ENCODE assay signal across 8 mouse cellular contexts in genomic region chr7:101906696-101907095, GRCm38 (mm10). TPM values are rescaled to one million over a fixed set of nuclear protein-coding genes. Genes with fewer than 3 reads are reported as not detected.
A peak's percentile ranks its signal among the peaks of the same experiment; 100 is the strongest.
DNase-seq lines count a peak whose midpoint lies in the region; ATAC-seq and TF ChIP-seq lines count a peak whose summit lies in the region.

No protein-coding gene starts in this region.

- no peaks in the 10 kb centered on the region for H3K27me3 ChIP-seq in heart, embryonic 12.5 days (replicated peaks)
- no peaks in the 10 kb centered on the region for H3K27me3 ChIP-seq in heart, postnatal 0 days (ENCODE audit: control insufficient read depth, insufficient read depth, low read length)
- H3K27me3 ChIP-seq in lung, postnatal 0 days (replicated peaks; ENCODE audit: insufficient read depth, low read length) = no peaks in the 10 kb centered on the region

- no peak for TF ChIP-seq CTCF in heart, postnatal 0 days (IDR thresholded peaks at IDR 0.05; ENCODE audit: low read depth)
- no peak for TF ChIP-seq CTCF in lung, postnatal 0 days (IDR thresholded peaks at IDR 0.05)

- no peak for ATAC-seq in heart, embryonic 12.5 days (ENCODE audit: insufficient number of reproducible peaks, low FRiP score)
- no peak for ATAC-seq in heart, postnatal 0 days (ENCODE audit: insufficient read depth, low read depth)
- ATAC-seq in lung, postnatal 0 days = no peak

- H3K27ac ChIP-seq in heart, embryonic 12.5 days (ENCODE audit: poor library complexity, severe bottlenecking) = 0 out of 2 replicates have a peak overlapping the region, but pooled peaks have one; percentile 28
- H3K27ac ChIP-seq in heart, postnatal 0 days (ENCODE audit: low read depth) = 0 out of 2 replicates have a peak overlapping the region, but pooled peaks have one; percentile 95
- peak overlapping the region; percentile 98 for H3K27ac ChIP-seq in lung, postnatal 0 days (ENCODE audit: low read length)

- H3K4me2 ChIP-seq in heart, embryonic 12.5 days = peak overlapping the region; percentile 81
- peak overlapping the region; percentile 63 for H3K4me2 ChIP-seq in heart, postnatal 0 days (ENCODE audit: low read depth, low read length)
- H3K4me2 ChIP-seq in lung, postnatal 0 days (replicated peaks; ENCODE audit: low read depth, low read length) = peak overlapping the region; percentile 59

- 65% methylated on average over 8 of the region's 8 CpGs for WGBS in heart, embryonic 12.5 days
- 42% methylated on average over 8 of the region's 8 CpGs for WGBS in heart, postnatal 0 days
- WGBS in lung, postnatal 0 days = 46% methylated on average over 8 of the region's 8 CpGs

- H3K36me3 ChIP-seq in heart, embryonic 12.5 days = peaks cover 33% of the 10 kb centered on the region
- peaks cover 22% of the 10 kb centered on the region for H3K36me3 ChIP-seq in heart, postnatal 0 days (replicated peaks; ENCODE audit: control insufficient read depth, insufficient read depth, low read length)
- peaks cover 6% of the 10 kb centered on the region; the same call in 1 of the 2 replicates for H3K36me3 ChIP-seq in lung, postnatal 0 days (ENCODE audit: insufficient read depth, low read length)

- peaks cover 29% of the 10 kb centered on the region for H3K4me1 ChIP-seq in heart, embryonic 12.5 days (replicated peaks)
- peaks cover 4% of the 10 kb centered on the region; the same call in 1 of the 2 replicates for H3K4me1 ChIP-seq in heart, postnatal 0 days (ENCODE audit: control insufficient read depth, insufficient read depth)
- peaks cover 6% of the 10 kb centered on the region; the same call in 1 of the 2 replicates for H3K4me1 ChIP-seq in lung, postnatal 0 days (ENCODE audit: insufficient read depth, low read depth, low read length)

- H3K9me3 ChIP-seq in heart, embryonic 12.5 days (replicated peaks) = no peaks in the 10 kb centered on the region
- no peaks in the 10 kb centered on the region for H3K9me3 ChIP-seq in heart, postnatal 0 days (replicated peaks; ENCODE audit: control insufficient read depth, low read length)
- H3K9me3 ChIP-seq in lung, postnatal 0 days (ENCODE audit: low read length) = no peaks in the 10 kb centered on the region

- no peak for DNase-seq in heart, postnatal 4 days
- DNase-seq in Muller cell, postnatal 12 days (ENCODE audit: inconsistent ontology term) = peak; percentile 4
- no peak for DNase-seq in heart, postnatal 0 days (ENCODE audit: low spot score)
- no peak for DNase-seq in lung, postnatal 0 days (ENCODE audit: low spot score)
- DNase-seq in layer of hippocampus, postnatal 10 days (ENCODE audit: low spot score in 2 of 2) = no peak
- DNase-seq in right cerebral cortex, postnatal 10 days (ENCODE audit: low spot score in 2 of 2) = no peak
- no peak for DNase-seq in spleen, postnatal 14 days (ENCODE audit: low spot score in 2 of 2)

- H3K9ac ChIP-seq in heart, embryonic 12.5 days = peak overlapping the region; percentile 96
- peak overlapping the region; percentile 73 for H3K9ac ChIP-seq in heart, postnatal 0 days (replicated peaks; ENCODE audit: low read depth, low read length)
- H3K9ac ChIP-seq in lung, postnatal 0 days (replicated peaks; ENCODE audit: low read depth) = peak overlapping the region; percentile 90

- TF ChIP-seq EP300 in heart, postnatal 0 days (IDR thresholded peaks at IDR 0.05; ENCODE audit: low read depth) = no peak
- no peak for TF ChIP-seq EP300 in lung, postnatal 0 days (IDR thresholded peaks at IDR 0.05)

- peak overlapping the region; percentile 96 for H3K4me3 ChIP-seq in heart, embryonic 12.5 days
- peak overlapping the region; percentile 78 for H3K4me3 ChIP-seq in heart, postnatal 0 days (ENCODE audit: low read depth, low read length)
- peak overlapping the region; percentile 79 for H3K4me3 ChIP-seq in lung, postnatal 0 days (ENCODE audit: low read depth, low read length)

RNA-seq across cellular contexts. Expression of gene Tomt, which starts 0.5 kb away (rescaled TPM):
- 0.42 and 0.45 TPM in 2 replicates for polyA plus RNA-seq in heart, embryonic 12.5 days (2016; fragmentation: Nextera tagmentation; extraction: Ambion mirVana)
- total RNA-seq in heart, postnatal 4 days (2021) = not detected
- total RNA-seq in heart, postnatal 0 days (2014; rRNA removed; ENCODE audit: low replicate concordance) = not detected in 2 replicates
- 0.08 and 0.12 TPM in 2 replicates for polyA plus RNA-seq in heart, postnatal 0 days (2015; fragmentation: Nextera tagmentation; extraction: Ambion mirVana)
- 0.05 and 0.17 TPM in 2 replicates for polyA plus RNA-seq in lung, postnatal 0 days (2015; fragmentation: Nextera tagmentation; extraction: Ambion mirVana)
- total RNA-seq in layer of hippocampus, postnatal 10 days (2021) = under 1 TPM in 1 of 2 experiments, not detected in 1; 0.11 TPM

RNA-seq across cellular contexts. Expression of gene Lamtor1, which starts 1.0 kb away (rescaled TPM):
- 128 and 131 TPM in 2 replicates for polyA plus RNA-seq in heart, embryonic 12.5 days (2016; fragmentation: Nextera tagmentation; extraction: Ambion mirVana)
- total RNA-seq in heart, postnatal 4 days (2021) = 100 to 1,000 TPM; 104 to 109 TPM
- total RNA-seq in heart, postnatal 0 days (2014; rRNA removed; ENCODE audit: low replicate concordance) = 126 and 174 TPM in 2 replicates
- polyA plus RNA-seq in heart, postnatal 0 days (2015; fragmentation: Nextera tagmentation; extraction: Ambion mirVana) = 149 and 159 TPM in 2 replicates
- 131 and 153 TPM in 2 replicates for polyA plus RNA-seq in lung, postnatal 0 days (2015; fragmentation: Nextera tagmentation; extraction: Ambion mirVana)
- total RNA-seq in layer of hippocampus, postnatal 10 days (2021) = 10 to 100 TPM; 98.0 to 98.3 TPM

RNA-seq across cellular contexts. Expression of gene Lrrc51, which starts 27.0 kb away (rescaled TPM):
- polyA plus RNA-seq in heart, embryonic 12.5 days (2016; fragmentation: Nextera tagmentation; extraction: Ambion mirVana) = 4.2 and 5.0 TPM in 2 replicates
- total RNA-seq in heart, postnatal 4 days (2021) = 1 to 10 TPM; 1.1 TPM
- total RNA-seq in heart, postnatal 0 days (2014; rRNA removed; ENCODE audit: low replicate concordance) = 0.19 and 3.1 TPM in 2 replicates
- polyA plus RNA-seq in heart, postnatal 0 days (2015; fragmentation: Nextera tagmentation; extraction: Ambion mirVana) = 3.0 and 3.9 TPM in 2 replicates
- polyA plus RNA-seq in lung, postnatal 0 days (2015; fragmentation: Nextera tagmentation; extraction: Ambion mirVana) = 41.5 and 46.1 TPM in 2 replicates
- total RNA-seq in layer of hippocampus, postnatal 10 days (2021) = 1 to 10 TPM; 5.2 to 6.5 TPM

RNA-seq across cellular contexts. Expression of gene Numa1, which starts 27.2 kb away (rescaled TPM):
- polyA plus RNA-seq in heart, embryonic 12.5 days (2016; fragmentation: Nextera tagmentation; extraction: Ambion mirVana) = 67.8 and 70.6 TPM in 2 replicates
- 100 to 1,000 TPM in 1 of 2 experiments, 10 to 100 TPM in 1; 98.4 to 108 TPM for total RNA-seq in heart, postnatal 4 days (2021)
- 75.3 and 77.0 TPM in 2 replicates for total RNA-seq in heart, postnatal 0 days (2014; rRNA removed; ENCODE audit: low replicate concordance)
- 23.3 and 23.4 TPM in 2 replicates for polyA plus RNA-seq in heart, postnatal 0 days (2015; fragmentation: Nextera tagmentation; extraction: Ambion mirVana)
- 31.6 and 38.0 TPM in 2 replicates for polyA plus RNA-seq in lung, postnatal 0 days (2015; fragmentation: Nextera tagmentation; extraction: Ambion mirVana)
- 10 to 100 TPM; 64.7 to 71.6 TPM for total RNA-seq in layer of hippocampus, postnatal 10 days (2021)

RNA-seq across cellular contexts. Expression of gene Folr1, which starts 36.1 kb away (rescaled TPM):
- 4.1 TPM in 2 replicates for polyA plus RNA-seq in heart, embryonic 12.5 days (2016; fragmentation: Nextera tagmentation; extraction: Ambion mirVana)
- total RNA-seq in heart, postnatal 4 days (2021) = 1 to 10 TPM; 1.1 to 2.9 TPM
- total RNA-seq in heart, postnatal 0 days (2014; rRNA removed; ENCODE audit: low replicate concordance) = 1.3 and 81.7 TPM in 2 replicates
- polyA plus RNA-seq in heart, postnatal 0 days (2015; fragmentation: Nextera tagmentation; extraction: Ambion mirVana) = 2.9 and 3.3 TPM in 2 replicates
- polyA plus RNA-seq in lung, postnatal 0 days (2015; fragmentation: Nextera tagmentation; extraction: Ambion mirVana) = 0.95 and 2.4 TPM in 2 replicates
- 10 to 100 TPM in 1 of 2 experiments, 1 to 10 TPM in 1; 1.3 to 17.2 TPM for total RNA-seq in layer of hippocampus, postnatal 10 days (2021)

Comparison
In these comparisons a context has a peak if more than half of its experiments do, and no peak if none do; other contexts are left out.
1. H3K27ac ChIP-seq: peak in every context shown above with its lines; median percentile 98 in lung, postnatal 0 days; 95 in heart, postnatal 0 days; 28 in heart, embryonic 12.5 days.